Mouse (Mus musculus): ENCODE results near the gene Zfp804a.

The Zfp804a gene

DNA sequence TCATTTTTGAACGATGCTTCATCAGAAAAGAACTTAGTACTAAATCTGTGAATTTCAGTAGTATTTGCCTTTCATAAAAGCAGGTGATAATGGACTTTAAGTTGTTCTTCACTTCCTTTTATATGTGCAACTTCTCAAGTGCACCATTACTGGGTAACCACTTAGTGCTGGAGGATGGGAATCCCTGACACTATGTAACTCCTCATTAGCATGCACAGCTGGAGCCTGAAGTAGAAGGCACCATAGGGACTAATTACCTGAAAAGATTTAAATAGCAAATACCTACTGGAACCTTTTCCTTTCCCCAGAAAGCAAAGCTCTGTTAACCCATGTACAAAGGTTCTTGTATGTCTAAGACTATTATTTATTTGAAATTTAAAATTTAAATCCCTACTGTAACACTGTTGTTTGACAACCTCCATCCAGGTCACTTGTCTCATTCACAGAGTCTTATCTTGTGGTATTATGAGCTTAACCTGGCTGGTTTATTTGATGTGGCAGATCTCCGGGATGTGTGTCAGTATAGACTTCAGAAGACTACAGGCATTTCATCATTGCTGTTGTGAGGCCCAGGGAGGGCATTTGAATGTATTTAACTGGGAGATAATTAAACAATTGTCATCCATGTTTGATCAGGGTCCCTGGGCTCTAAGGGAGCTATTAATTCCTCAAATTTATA is 229.7 kb downstream of the Zfp804a start:
- DNase-seq: no peak

DNA sequence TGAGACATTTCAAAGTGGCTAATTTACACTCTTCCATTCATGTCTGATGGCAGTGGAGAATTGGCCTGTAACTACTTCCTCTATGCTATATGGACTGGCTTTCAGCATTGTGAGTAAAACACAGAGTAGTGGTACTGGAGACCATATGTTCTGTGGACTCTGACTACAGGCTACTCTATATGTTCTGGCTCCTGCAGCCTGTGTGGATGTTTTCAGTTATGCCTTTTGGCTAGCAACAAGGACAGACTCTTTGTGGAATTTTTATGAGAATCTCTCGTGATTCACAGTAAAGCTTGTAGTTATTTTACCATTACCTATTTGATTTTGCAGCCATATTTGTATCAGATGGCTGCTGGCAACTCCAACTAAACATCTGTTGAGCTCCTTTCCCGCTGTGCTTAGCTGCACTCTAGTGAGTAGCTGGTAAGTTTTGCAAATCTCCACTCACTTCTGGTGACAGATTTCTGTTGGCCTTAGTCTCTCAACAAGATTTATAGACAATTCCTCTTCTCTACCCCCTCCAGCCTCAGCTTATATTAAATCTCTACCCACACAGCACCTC is 242.0 kb downstream of the Zfp804a start:
- no peak for DNase-seq
